In the genomic region with DNA sequence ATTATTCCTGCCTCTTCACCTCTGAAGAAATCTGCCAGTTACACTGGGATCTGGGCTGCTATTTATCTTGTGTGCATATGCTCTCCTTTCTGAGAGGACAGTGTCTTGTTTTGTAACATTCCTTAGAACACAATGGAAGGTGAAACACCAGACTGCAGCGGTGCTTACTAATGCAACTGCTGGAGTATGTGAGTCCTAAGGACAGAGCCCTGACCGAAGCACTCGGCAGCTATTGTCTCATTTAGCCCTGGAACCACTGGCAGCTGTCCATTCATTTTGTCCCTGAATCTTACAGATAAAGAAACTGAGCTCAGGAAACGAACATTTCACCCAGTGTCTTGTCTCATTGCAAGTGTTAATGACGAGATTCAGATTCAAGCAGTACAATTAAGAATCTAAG, we compare ENCODE assay signal across 37 mouse cellular contexts. TPM values are rescaled to one million over a fixed set of nuclear protein-coding genes. Genes with fewer than 3 reads are reported as not detected.
DNase-seq lines count a peak whose midpoint lies in the region; ATAC-seq lines count a peak whose summit lies in the region.
"Had no signal": no experiment of that assay in that cellular context is flagged by ENCODE, and none has a peak within 500 bp of the region (broad histone marks: within the 10 kb centered on the region; RNA-seq: fewer than 3 reads in every experiment).

No protein-coding gene starts in this region.

- no peak overlapping the region for H3K27ac ChIP-seq in midbrain, embryonic 11.5 days (ENCODE audit: low read depth, low read length)
- H3K27ac ChIP-seq: embryonic facial prominence, embryonic 15.5 days; forebrain, embryonic 13.5 days; hindbrain, embryonic 12.5 days; hindbrain, postnatal 0 days; intestine, embryonic 15.5 days; layer of hippocampus, adult 2 months; left cerebral cortex, adult 2 months; limb, embryonic 12.5 days; liver, embryonic 15.5 days; midbrain, embryonic 12.5 days; neural tube, embryonic 12.5 days had no signal

- WGBS in midbrain, embryonic 11.5 days: 74% methylated on average over 5 of the region's 5 CpGs

- H3K36me3 ChIP-seq in midbrain, embryonic 11.5 days (ENCODE audit: control insufficient read depth, insufficient read depth, low read length): no peaks in the 10 kb centered on the region
- H3K36me3 ChIP-seq: embryonic facial prominence, embryonic 15.5 days; hindbrain, embryonic 12.5 days; intestine, embryonic 15.5 days; limb, embryonic 12.5 days; liver, embryonic 15.5 days; midbrain, embryonic 12.5 days; neural tube, embryonic 12.5 days had no signal

- no peak overlapping the region for H3K9ac ChIP-seq in midbrain, embryonic 11.5 days (ENCODE audit: low read length)
- H3K9ac ChIP-seq: embryonic facial prominence, embryonic 15.5 days; forebrain, embryonic 13.5 days; hindbrain, embryonic 12.5 days; intestine, embryonic 15.5 days; limb, embryonic 12.5 days; liver, embryonic 15.5 days; lung, embryonic 14.5 days; midbrain, embryonic 12.5 days; neural tube, embryonic 12.5 days had no signal

- ATAC-seq in megakaryocyte progenitor cell, adult 5-6 weeks (replicated peaks; ENCODE audit: poor library complexity): no peak
- no peak for ATAC-seq in midbrain, embryonic 11.5 days (ENCODE audit: low FRiP score)
- ATAC-seq: activated CD4-positive, CD25-positive, alpha-beta regulatory T cell, adult 4 months; forebrain, embryonic 13.5 days; hindbrain, postnatal 0 days; intestine, embryonic 15.5 days had no signal

- H3K9me3 ChIP-seq in midbrain, embryonic 11.5 days (ENCODE audit: control insufficient read depth, low read length): no peaks in the 10 kb centered on the region
- H3K9me3 ChIP-seq: embryonic facial prominence, embryonic 10.5 days; embryonic facial prominence, embryonic 15.5 days; forebrain, embryonic 13.5 days; hindbrain, embryonic 12.5 days; intestine, embryonic 15.5 days; limb, embryonic 12.5 days; liver, embryonic 15.5 days; midbrain, embryonic 12.5 days; neural tube, embryonic 12.5 days had no signal

- no peak overlapping the region for H3K4me3 ChIP-seq in midbrain, embryonic 11.5 days (ENCODE audit: low read depth, low read length)
- H3K4me3 ChIP-seq: embryonic facial prominence, embryonic 10.5 days; embryonic facial prominence, embryonic 15.5 days; forebrain, embryonic 13.5 days; hindbrain, embryonic 12.5 days; intestine, embryonic 15.5 days; layer of hippocampus, adult 2 months; left cerebral cortex, adult 2 months; limb, embryonic 12.5 days; liver, embryonic 15.5 days; midbrain, embryonic 12.5 days; myocyte; neural tube, embryonic 12.5 days had no signal

- H3K4me2 ChIP-seq in midbrain, embryonic 11.5 days: no peak overlapping the region
- H3K4me2 ChIP-seq: embryonic facial prominence, embryonic 15.5 days; forebrain, embryonic 13.5 days; hindbrain, embryonic 12.5 days; intestine, embryonic 15.5 days; limb, embryonic 12.5 days; liver, embryonic 15.5 days; lung, embryonic 14.5 days; midbrain, embryonic 12.5 days; neural tube, embryonic 12.5 days had no signal

- peak; percentile 70 for DNase-seq in adrenal gland, adult 2 months
- no peak for DNase-seq in adrenal gland, adult 18-20 months (ENCODE audit: low spot score in 2 of 2)
- peak; percentile 42 for DNase-seq in ovary, adult 18-20 months (ENCODE audit: low spot score)
- DNase-seq in ovary, postnatal 36 days (ENCODE audit: low spot score): no peak
- DNase-seq in adrenal gland, postnatal 10 days: peak; percentile 66
- DNase-seq in midbrain, embryonic 11.5 days (ENCODE audit: low spot score, missing footprints): no peak
- DNase-seq: cerebellum, adult 18-20 months; cerebellum, postnatal 14 days; gastrocnemius, postnatal 10 days; heart, postnatal 14 days; kidney, adult 2 months; kidney, postnatal 36 days; lung, embryonic 14.5 days; lung, postnatal 14 days; thymus, postnatal 25 days had no signal

- no peaks in the 10 kb centered on the region for H3K4me1 ChIP-seq in midbrain, embryonic 11.5 days (ENCODE audit: control insufficient read depth, insufficient read depth, low read length)

- H3K27me3 ChIP-seq in midbrain, embryonic 11.5 days (ENCODE audit: control insufficient read depth, insufficient read depth, low read length): no peaks in the 10 kb centered on the region
- H3K27me3 ChIP-seq: embryonic facial prominence, embryonic 15.5 days; forebrain, embryonic 13.5 days; hindbrain, embryonic 12.5 days; intestine, embryonic 15.5 days; limb, embryonic 12.5 days; liver, embryonic 15.5 days; midbrain, embryonic 12.5 days; neural tube, embryonic 12.5 days had no signal

RNA-seq across cellular contexts. Expression of a gene that starts 44.6 kb away (rescaled TPM):
- 10 to 100 TPM; 68.0 to 69.5 TPM for total RNA-seq in adrenal gland, adult 2 months (2021)
- 24.4 and 27.1 TPM in 2 replicates for polyA plus RNA-seq in adrenal gland, adult 2 months (2012; rRNA removed)
- total RNA-seq in adrenal gland, adult 18-20 months (2021): 100 to 1,000 TPM; 111 to 112 TPM
- 10 to 100 TPM; 55.4 to 95.1 TPM for total RNA-seq in adrenal gland, postnatal 10 days (2021)
- 25.8 and 30.0 TPM in 2 replicates for total RNA-seq in megakaryocyte progenitor cell, adult 5-6 weeks (2015)
- 40.2 and 58.9 TPM in 2 replicates for total RNA-seq in megakaryocyte progenitor cell, adult 5-6 weeks (2017)
- polyA plus RNA-seq in midbrain, embryonic 11.5 days (2014; fragmentation: Nextera tagmentation; extraction: Ambion mirVana): 9.8 and 10.9 TPM in 2 replicates

RNA-seq across cellular contexts. Expression of a gene that starts 57.9 kb away (rescaled TPM):
- total RNA-seq in adrenal gland, adult 2 months (2021): not detected
- polyA plus RNA-seq in adrenal gland, adult 2 months (2012; rRNA removed): not detected in 2 replicates
- total RNA-seq in adrenal gland, adult 18-20 months (2021): not detected
- total RNA-seq in adrenal gland, postnatal 10 days (2021): not detected
- not detected in 2 replicates for total RNA-seq in megakaryocyte progenitor cell, adult 5-6 weeks (2015)
- not detected in 2 replicates for total RNA-seq in megakaryocyte progenitor cell, adult 5-6 weeks (2017)
- not detected in 2 replicates for polyA plus RNA-seq in midbrain, embryonic 11.5 days (2014; fragmentation: Nextera tagmentation; extraction: Ambion mirVana)
- total RNA-seq: gastrocnemius, postnatal 10 days; heart, postnatal 14 days; hindbrain, postnatal 0 days; layer of hippocampus, adult 2 months; layer of hippocampus, postnatal 14 days; left cerebral cortex, adult 2 months; left cerebral cortex, postnatal 25 days; liver, adult 2 months; midbrain, postnatal 0 days had no signal
- polyA plus RNA-seq: activated CD4-positive, CD25-positive, alpha-beta regulatory T cell, adult 4 months; cortical plate, adult 2 months; embryonic facial prominence, embryonic 10.5 days; embryonic facial prominence, embryonic 15.5 days; forebrain, embryonic 13.5 days; hindbrain, embryonic 12.5 days; hindbrain, postnatal 0 days; intestine, embryonic 15.5 days; kidney, adult 2 months; kidney, embryonic 16.5 days; limb, embryonic 12.5 days; liver, adult 2 months; liver, embryonic 15.5 days; lung, embryonic 14.5 days; midbrain, embryonic 12.5 days; midbrain, postnatal 0 days; myocyte; neural tube, embryonic 12.5 days; stomach, embryonic 14.5 days had no signal

Comparison
In these comparisons a context has a peak if more than half of its experiments do, and no peak if none do; other contexts are left out.
1. DNase-seq: peak in adrenal gland, adult 2 months (single experiment), ovary, adult 18-20 months (single experiment) and adrenal gland, postnatal 10 days (single experiment); none in adrenal gland, adult 18-20 months (0 of 2), ovary, postnatal 36 days (single experiment) and midbrain, embryonic 11.5 days (single experiment).